Mouse (Mus musculus): ENCODE measurements at regions not wholly inside any gene's neighbourhood (a gene's known extent, or its start where the extent isn't known, plus 50 kb on each side); places are given as distances from the start of the nearest gene placed in this dataset.

GRCm38 (mm10) chr1:138908860-138909259, 52.2 kb upstream of the 2310009B15Rik start:
- ATAC-seq (replicated peaks; ENCODE audit: poor library complexity, severe bottlenecking) = no peak

DNA sequence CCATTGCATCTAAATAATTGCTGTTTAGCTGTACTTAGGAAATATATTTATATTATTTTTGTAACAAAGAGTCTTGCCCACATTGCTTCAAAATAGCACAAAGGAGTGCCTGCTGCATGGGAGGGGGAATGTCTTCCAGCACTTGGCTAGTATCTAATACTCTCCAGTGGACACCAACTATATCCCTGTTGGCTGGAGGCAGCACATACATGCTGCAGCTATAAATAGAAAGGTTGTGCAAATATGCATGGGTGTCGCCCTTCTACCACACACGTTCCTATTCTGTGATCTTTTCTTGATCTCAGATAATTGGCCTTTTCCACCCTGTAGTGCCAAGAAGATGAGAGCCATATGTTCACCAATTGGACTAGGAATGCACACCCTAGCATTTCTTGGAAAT, 53.0 kb upstream of the 2310009B15Rik start:
- ATAC-seq (replicated peaks; ENCODE audit: poor library complexity, severe bottlenecking) = no peak

- peak; percentile 100 for ATAC-seq (replicated peaks; ENCODE audit: poor library complexity, severe bottlenecking)
These were observed 51.0 kb upstream of the Dennd1b start for GRCm38 (mm10) chr1:138912156-138912616.

GRCm38 (mm10) chr1:138912928-138913327, 50.3 kb upstream of the Dennd1b start:
- no peak for ATAC-seq (replicated peaks; ENCODE audit: poor library complexity, severe bottlenecking)

DNA sequence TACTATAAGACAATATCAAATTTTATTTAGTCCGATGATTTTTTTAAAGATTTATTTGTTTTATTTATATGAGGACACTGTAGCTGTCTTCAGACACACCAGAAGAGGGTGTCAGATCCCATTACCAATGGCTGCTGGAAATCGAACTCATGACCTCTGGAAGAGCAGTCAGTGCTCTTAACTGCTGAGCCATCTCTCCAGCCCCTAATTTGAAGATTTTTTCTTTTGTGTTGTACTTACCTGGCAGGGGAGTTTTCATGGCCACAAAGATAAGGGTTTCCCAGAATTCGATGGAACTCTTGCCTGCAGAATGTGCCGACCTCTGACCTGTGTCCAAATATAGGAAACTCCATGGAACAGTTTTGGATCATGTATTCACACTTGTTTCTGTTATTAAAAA, 49.8 kb upstream of the Dennd1b start:
- ATAC-seq (replicated peaks; ENCODE audit: poor library complexity, severe bottlenecking) = no peak
